Mouse (Mus musculus) ES-E14 (cell line): ENCODE data around the gene Vsig4.

Source experiments
- CHD2 ChIP-seq: IDR thresholded peaks from 2 replicates; pipeline ENCODE4 v1.6.1; 2014; ENCODE audit warnings: mild to moderate bottlenecking, low read depth, low read length, inconsistent platforms
- HCFC1 ChIP-seq: IDR thresholded peaks from 2 replicates; pipeline ENCODE4 v1.6.1; 2012; ENCODE audit warnings: low read length, inconsistent platforms, borderline replicate concordance; ENCODE audit not compliant: insufficient read depth

GRCm38 (mm10) chrX:96235775-96236174 is 57.5 kb downstream of the Vsig4 start:
- no peak for TF ChIP-seq CHD2
- TF ChIP-seq HCFC1, result no peak
